Mouse (Mus musculus) effector memory CD4-positive, alpha-beta T cell, adult 5 months (primary cell): Measurements from ENCODE around the gene Neto2. TPM values are rescaled to one million over a fixed set of nuclear protein-coding genes. Genes with fewer than 3 reads are reported as not detected.

Source experiments
- polyA plus RNA-seq: library from polyadenylated mRNA; unstranded; fragments of 100-300 nt; shearing (Covaris generic); gene quantifications from one replicate; pipeline ENCODE4 v1.2.1, GENCODE M21; 2017

The Neto2 gene
- polyA plus RNA-seq: 2.4 TPM

DNA sequence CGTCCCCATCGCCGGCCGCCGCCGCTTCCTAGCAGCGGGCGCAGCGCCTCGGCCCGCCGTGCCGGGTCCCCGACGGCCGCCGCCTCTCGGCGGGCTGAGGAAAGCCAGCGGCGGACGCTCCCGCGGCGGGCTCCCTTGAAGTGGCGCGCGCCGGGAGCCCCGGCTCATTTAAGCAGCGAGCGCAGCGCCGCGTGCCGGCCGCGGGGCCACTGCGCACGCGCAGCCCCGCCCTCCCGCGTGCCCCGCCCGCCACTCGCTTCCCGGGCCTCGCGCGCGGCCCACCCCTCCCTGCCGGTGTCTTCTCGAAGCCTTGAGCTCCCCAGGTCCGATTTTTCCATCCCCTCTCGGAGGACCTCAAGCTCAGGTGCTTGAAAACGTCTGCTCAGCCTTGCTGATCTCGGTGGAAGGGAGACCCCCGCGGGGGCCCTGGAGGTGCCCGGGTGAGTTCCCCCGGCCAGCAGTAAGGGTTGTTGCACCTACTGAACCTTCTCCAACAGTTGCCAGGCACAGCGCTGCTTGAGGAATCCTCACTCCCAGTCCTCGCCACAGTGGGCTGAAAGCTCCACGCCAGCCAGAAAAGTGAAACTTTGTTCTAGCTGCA lies at the start of gene Neto2:
TSS of gene Neto2 (minus strand) at position 174 of the 601 bp plus-strand sequence.

Other genes with a start within 250 kb of the Neto2 start
- 0.55 TPM for gene Gpt2, start 208.3 kb downstream of the Neto2 start, polyA plus RNA-seq
- gene Dnaja2, start 145.6 kb downstream of the Neto2 start, polyA plus RNA-seq: 248 TPM
- 40.9 TPM for gene Itfg1, start 140.0 kb upstream of the Neto2 start, polyA plus RNA-seq
- gene Phkb, start 140.0 kb upstream of the Neto2 start, polyA plus RNA-seq: 21.1 TPM